Mouse (Mus musculus) erythroid progenitor cell, adult 5-6 weeks (primary cell): ENCODE results near the gene Esr1. TPM values are rescaled to one million over a fixed set of nuclear protein-coding genes. Genes with fewer than 3 reads are reported as not detected.
"Not testable (repeated sequence)": the region's sequence is repeated elsewhere in the genome, so short reads cannot be mapped to it uniquely, and the experiment has no call there.

Experiments used
- ATAC-seq: replicated peaks from 2 replicates; pipeline ENCODE4 v1.8.0; 2016; ENCODE audit warnings: moderate number of reproducible peaks, mild to moderate bottlenecking, moderate TSS enrichment, inconsistent platforms; ENCODE audit not compliant: poor library complexity, low FRiP score, severe bottlenecking
- total RNA-seq, 2 experiments: library from RNA; stranded (forward) in 1 of 2; stranded (reverse) in 1 of 2; fragments of 150-400 nt in 1 of 2; fragments of 186-747, 209-891 nt in 1 of 2; gene quantifications; 2 replicates each; pipeline versions ENCODE4 v1.2.3 to v1.2.4; 2015 to 2017; ENCODE audit warnings: low replicate concordance in 2 of 2

The Esr1 gene
- total RNA-seq, 2 experiments from 2014 or later = 0.84 TPM; not detected in 1

DNA sequence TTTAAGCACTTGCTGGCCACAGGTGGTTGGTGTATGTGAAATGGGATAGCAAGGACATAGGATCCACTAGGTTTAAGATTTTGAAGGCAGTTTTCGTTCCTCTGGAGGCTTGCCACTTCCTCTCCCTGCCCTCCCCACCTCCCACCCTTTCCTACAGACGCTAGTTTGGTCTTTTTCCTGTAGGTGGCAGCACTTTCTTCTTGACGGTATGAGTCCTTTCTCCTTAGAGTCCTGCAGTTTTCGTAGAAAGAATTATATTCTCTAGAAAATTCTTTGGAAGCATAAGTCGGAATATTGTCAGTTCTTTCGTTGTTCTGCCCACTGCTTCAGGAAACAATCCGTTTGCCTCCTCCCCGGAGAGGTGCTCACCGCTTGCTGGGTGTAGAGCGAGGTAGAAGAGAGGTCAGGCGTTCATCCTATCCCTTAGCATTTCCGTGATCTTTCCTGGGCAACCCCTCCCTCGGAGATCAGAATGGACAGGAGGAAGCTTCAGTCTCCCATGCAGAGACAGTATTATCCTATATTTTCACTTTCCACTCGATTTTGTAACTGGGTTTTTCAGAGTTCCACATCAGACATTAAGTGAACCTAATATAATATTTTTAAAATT, 63.7 kb downstream of the Esr1 start:
- ATAC-seq = not testable (repeated sequence)

DNA sequence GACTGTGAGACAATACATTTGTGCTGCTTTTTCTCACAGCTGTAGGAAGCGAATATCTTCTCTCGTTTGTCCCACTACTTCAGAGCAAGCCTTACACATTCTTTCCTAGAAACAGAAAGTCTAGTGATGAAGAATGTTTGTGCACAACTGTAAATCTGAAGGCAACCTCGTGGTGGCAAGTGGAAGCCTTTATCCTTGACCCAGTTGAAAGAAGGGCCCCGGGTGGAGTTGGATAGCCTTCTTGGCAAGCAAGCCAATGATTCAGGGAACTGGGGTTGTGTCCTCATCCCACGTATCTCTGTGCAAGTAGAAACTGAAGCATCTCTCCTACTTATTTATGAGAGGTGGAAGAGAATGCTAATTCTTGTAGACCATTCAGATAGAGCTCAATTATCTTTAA, 71.7 kb downstream of the Esr1 start:
- ATAC-seq = no peak

DNA sequence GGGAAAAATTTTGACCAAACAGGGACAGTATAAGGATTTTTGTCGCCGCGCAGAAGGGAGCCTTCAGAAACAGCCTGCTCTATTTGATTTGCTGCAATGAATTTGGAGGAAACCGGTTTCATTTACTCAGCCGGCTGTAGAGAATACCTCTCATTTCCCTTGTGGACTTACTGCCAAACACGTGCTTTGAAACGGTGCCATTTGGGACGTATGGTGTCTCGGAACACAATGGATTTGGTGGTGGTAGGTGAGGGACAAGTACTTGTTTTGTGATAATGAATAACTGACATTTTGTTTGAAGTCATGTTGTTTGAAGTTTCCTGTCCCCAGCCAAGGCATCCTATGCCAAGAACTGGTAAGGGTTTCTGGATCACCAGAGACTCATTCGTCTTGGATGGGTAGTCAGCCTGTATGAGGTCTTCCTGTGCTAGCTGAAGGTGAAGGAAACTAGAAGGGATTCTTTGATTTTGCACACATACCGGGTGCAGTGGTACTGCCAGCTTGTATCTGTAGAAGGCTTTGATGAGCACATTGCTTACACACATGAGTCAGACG, 72.4 kb downstream of the Esr1 start:
- no peak for ATAC-seq

DNA sequence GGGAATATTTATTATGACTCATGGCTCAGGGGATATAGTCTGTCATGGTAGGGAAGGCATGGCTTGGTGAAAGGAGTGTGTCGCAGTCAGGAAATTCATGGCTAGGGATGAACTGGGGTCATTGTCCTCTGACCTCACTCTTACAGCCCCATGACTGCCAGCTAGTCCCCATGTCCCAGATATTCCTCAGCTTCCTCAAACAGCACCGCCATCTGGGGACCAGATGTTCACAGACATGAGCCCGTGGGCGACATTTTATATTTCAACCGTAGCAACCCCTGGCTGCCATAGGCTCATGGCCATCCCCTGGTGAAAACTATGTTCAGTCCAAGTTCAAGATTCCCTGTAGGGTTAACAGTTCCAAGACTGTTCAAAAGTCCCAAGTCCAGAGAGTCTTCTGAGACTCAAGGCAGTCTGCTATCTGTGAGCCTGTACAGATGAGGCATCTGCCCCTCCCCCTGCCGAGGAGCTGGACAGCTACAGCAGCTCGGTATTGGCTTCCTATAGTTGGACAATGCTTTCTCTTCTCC, 83.0 kb downstream of the Esr1 start:
- no peak for ATAC-seq

DNA sequence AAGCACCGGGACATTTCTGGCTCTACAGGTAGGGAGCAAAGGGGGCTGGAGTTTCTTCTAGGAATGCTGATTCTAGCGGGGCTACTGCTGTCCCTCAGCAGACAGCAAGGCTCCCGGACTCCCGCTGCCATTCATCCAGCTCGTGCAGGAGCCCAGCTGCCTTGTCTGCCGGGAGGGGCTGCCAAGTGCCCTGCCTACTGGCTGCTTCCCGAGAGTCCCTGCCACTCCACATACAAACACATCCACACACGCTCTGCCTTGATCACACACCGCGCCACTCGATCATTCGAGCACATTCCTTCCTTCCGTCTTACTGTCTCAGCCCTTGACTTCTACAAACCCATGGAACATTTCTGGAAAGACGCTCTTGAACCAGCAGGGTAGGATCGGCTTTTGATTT, 98.5 kb downstream of the Esr1 start:
- no peak for ATAC-seq

DNA sequence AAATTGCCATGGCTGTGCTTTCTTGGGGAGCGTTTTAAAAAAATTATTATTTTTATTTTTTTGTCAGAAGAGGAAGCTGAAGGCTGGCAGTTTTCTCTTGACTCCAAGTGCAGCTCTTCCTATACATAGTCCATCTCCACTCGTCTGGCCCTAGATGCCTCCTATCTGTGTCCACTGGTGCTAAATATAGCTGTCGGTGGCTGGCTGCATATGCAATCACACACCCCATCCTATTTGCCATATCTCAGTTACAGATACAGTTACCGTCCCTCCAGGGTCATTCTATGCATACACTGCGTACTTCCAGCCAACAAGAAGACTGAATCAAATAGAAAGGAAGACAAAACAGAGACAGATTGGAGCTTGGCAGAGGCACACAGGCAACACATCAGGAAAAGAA, 100.0 kb downstream of the Esr1 start:
- no peak for ATAC-seq

DNA sequence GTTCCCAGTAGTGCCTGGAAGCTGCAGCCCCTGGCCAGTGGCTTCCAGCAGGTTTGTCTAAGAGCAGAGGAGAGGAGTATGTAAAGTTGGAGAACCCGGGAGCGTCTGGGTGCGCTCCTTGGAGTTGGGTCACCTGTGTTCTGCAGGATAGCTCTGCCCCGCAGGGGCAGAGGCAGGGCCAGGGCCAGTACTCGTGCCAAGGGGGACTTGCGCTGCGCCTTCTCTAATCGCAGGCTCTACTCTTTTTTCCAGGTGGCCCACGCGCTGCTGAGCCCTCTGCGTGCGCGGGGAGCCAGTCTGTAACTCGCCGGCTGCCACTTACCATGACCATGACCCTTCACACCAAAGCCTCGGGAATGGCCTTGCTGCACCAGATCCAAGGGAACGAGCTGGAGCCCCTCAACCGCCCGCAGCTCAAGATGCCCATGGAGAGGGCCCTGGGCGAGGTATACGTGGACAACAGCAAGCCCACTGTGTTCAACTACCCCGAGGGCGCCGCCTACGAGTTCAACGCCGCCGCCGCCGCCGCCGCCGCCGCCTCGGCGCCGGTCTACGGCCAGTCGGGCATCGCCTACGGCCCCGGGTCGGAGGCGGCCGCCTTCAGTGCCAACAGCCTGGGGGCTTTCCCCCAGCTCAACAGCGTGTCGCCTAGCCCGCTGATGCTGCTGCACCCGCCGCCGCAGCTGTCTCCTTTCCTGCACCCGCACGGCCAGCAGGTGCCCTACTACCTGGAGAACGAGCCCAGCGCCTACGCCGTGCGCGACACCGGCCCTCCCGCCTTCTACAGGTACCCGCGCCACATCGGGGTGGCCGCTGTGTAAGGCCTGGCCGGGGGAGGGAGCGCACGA, 100.9 kb downstream of the Esr1 start:
- ATAC-seq = no peak

DNA sequence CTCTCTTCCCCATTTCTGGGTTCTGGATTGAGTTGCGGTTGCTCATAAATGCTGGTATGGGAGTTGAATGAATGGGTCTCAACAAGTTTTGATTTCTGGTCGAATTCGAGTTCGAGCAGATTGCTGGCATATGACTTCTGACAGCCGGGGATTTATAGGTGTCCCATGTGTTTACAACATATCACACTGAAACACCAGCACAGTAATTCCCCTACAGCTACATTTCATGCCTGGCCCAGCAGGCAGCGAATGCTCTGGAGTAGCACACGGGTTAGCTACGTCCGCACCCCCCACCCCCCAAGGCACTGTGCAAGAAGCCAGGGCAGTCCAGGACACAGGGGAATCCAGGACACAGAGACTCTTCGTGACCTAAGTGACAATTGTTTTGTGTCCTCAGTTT, 102.0 kb downstream of the Esr1 start:
- ATAC-seq = no peak

DNA sequence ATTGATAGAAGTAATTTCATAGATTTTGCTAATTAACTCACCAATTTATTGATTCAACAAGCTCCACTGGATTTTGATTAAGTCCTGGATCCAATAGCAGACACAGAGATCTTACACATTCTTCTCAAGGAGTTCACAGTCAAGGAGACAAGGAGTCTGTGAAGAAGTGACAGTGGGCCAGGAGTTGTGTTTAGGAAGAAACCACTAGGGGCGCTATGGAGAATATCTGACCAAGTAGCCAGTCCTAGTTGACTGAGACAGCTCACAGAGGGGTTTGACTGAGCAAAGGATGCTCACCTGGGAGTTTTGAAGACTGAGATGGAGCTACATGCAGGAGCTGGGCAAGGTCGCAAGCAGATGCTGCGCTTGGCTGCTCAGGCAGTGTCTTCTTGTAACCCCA, 113.5 kb downstream of the Esr1 start:
- no peak for ATAC-seq

DNA sequence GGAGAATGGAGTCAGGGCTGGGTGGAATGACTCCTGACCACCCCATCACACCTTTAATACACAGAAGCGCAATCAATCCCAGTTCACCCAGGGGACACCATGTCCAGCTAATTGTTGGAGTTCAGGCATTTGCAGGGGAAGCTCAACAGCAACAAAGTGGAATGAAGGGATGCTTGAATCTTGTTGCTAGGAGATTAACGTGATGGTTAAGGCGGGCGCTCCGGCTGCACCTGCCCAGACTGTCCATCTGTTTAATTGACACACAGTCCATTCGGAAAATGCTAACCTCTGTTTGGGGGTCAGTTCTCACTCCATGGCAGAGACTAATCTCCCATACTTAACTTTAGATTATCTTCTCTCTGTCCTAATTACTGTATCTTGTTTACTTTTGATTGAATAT, 114.7 kb downstream of the Esr1 start:
- ATAC-seq = no peak

DNA sequence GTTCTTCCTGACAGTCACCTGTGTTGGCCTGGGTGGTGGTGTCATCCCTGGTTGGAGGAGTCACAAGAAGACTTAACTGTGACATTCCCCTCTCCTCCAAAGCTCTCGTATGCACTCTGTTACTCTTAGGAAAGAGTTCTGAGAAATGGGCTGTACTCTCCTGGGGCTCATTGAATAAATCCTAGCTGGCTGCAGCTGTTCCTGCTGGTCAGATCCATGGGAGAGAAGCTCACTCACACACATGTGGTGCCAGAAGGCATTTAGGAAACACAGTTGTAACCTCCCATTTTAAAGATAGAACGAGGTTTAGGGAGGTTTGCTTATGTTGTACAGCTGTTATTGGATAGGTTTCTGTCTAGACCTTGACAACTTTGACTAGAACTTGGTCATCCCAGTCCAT, 120.9 kb downstream of the Esr1 start:
- no peak for ATAC-seq

DNA sequence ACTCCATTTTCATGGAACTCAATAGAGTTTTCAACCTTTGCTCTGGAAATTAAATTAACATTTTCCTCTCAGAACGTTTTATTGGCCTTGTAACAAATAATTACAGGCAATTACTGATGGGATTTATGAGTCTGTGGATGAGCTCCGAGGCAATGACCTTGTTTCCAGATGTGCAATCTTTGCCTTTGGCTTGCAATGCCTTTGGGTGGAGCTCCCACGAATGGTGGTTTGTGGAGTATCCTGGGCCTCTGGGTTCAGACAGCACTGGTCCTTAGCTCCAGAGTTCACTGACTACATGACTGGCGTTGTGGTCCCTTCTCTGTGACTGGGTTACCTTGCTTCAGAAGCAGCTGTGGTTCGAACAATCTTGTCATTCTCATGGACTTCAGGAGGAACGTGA, 122.6 kb downstream of the Esr1 start:
- ATAC-seq = no peak

DNA sequence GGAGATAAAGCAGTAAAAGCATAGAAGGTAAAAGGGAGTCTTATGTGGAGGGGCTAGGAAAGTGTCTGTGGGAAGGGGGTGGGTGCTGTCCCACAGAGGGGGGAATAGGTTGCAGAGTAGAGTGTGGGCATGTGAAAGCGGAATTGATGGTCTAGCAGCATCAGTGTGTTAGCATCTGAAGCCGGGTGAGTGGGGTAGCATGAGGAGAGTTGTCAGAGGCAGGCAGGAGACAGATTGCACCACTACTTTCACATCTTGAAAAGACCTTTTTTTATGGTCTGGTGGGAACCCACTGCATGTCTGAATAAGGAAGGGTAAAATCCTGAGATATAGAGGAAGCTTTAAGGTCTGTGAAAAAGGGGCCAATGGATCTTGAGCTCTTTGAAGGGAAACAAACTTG, 123.5 kb downstream of the Esr1 start:
- ATAC-seq = no peak

DNA sequence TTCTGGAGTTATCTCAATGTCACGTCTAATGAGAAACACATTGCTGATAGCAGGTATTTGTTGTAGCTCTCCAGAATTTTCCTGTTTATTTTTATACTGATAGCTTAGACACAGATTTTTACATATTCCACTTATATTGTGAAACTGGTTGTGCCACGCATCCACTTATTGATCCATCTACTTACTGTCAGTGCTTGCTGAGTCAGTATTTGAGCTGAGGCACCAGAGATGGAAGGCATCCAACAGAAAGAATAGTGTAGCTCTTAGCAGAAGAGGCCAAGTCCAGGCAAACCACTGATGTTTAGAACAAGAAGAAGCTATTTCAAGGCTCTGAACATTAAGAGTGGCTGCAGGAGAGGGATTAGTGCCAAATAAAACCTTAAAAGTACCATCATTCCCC, 126.9 kb downstream of the Esr1 start:
- ATAC-seq = no peak

DNA sequence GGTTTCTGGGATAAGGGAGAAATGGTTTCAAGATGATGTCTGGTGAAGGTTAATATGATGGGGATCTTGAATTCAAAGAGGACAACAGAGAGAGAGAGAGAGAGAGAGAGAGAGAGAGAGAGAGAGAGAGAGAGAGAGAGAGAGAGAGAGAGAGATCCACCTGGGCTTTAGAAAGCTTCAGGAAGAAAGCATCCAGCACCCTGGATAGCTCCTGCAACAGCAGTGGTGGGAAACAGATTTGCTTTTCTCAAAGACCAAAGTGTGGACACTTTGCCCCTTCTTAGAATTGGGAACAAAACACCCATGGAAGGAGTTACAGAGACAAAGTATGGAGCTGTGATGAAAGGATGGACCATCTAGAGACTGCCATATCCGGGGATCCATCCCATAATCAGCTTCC, 139.7 kb downstream of the Esr1 start:
- not testable (repeated sequence) for ATAC-seq

DNA sequence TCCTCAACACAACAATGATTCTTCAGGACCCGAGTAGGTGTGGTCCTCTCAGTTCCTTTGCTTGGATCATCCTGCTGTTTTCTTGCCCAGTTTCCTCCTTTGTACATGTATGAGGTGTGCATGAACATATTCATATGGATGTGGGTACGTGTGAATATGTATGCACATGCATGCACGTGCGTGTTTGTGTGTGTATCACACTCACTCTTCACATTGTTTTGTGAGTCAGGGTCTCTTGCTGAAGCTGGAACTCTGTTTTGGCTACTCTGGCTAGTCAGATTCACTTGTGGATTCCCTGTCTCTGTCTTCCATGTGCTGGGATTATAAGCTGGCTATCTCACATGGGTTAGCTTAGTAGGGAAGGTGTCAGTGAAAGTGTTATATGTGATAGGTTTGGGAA, 141.6 kb downstream of the Esr1 start:
- ATAC-seq = no peak

DNA sequence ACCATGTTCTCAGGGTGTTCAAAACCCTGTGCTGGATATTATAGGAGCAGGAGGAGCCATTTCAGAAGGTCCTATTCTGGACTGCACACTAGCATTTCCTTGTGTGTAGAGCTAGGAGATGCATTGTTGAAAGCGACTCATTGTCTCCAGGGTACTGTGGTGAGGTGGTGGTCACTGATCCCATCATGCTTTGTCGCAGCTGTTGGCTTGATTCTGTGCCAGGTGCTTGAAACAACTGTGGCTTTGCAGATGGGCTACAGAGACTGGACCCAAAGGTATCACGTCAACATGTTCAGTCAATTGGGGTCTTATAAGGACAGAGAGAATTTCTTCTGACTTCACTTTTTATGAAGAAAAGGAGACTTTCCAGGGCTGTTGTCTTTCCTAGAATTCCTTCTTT, 164.1 kb downstream of the Esr1 start:
- ATAC-seq = no peak

DNA sequence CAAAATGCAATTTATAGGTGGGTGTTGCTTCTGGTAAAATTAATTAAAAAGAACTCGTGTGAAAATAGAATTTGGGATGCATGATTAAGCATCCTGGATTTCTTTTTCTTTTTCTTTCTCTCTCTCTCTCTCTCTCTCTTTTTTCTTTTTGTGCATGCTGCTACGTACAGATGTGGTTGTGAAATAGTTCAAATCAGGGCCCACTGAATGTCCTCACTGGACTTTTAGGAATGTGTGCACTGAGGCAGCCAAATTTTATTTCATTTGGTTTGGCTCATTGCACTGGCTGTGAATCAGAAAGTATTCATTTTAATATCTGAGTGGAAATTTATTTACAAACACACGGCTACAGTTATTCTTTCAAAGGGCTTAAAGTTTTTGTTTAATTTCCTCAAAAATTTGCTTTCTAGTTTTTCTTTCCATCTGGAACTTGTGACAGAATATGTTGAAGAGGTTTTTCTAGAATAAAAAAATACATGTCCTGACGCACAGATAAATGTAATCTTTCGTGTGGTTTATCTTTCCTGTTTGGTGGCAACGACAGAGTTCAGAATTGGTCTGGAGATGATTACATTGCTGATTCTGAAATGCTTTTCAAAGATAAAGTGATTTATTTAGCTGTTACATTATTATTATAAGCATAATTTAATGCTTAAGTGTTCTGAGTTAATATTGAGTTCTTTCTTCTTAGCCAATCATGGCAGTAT, 164.8 kb downstream of the Esr1 start:
- no peak for ATAC-seq

DNA sequence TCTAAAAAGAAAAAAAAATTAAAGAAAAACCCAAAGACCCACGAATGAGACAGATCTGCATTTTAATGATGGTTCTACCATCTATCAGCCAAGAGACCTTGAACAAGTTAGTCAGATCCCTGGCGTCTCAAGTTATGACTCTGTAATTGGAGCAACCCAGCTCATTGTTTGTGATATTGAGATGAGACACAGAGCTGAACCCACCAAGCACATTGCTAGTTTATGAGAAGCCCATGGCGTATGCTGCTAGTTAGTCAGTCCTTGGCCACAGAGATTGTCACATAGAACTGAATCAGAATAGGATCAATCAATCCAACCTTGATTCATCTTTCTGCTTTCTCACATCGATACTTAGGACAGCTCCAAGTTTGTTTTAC, 165.3 kb downstream of the Esr1 start:
- ATAC-seq = no peak

DNA sequence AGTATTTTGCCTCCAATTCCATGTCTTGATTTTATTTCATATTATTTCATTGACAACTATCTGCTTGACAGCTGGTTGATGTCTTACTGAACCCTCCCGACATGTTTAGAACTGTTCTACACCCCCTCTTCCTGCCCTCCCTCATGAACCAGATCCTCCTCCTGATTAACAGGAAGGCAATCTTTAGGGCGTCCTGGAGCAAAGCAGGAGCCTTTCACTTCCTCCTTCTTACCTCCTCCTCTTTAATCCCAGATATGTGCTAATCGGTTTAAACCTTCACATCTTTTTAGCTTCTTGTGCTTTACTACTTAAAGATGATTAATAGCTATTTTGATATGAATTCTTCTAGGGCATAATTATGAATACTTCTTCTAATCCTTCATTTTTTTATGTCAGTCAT, 166.6 kb downstream of the Esr1 start:
- ATAC-seq = no peak

DNA sequence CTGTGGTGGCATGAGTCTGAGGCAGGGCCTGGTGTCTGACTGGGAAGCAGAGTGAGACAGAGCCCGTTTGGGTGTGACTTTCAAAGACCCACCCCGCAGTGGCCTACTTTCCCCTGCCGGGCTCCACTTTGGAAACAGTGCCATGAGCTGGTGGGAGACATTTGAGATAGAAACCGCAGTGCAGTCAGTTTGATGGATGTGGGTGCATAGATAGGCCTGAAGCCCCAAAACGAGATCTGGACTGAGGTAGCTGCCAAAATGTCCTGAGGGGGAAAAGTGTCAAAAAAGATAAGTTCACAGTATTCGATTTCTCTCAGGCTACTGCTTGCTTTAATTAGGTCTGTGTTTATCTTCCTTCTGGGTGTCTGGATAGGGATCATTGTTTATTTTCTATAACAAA, 169.5 kb downstream of the Esr1 start:
- no peak for ATAC-seq
